Mouse (Mus musculus) kidney, postnatal 14 days (tissue): Measurements from ENCODE around the gene Aipl1.

Experiments used
- DNase-seq: peaks from one replicate; pipeline ENCODE4 v3.0.0; 2022; ENCODE audit warnings: mixed read lengths

The Aipl1 gene

GRCm38 (mm10) chr11:72037409-72037808 is at the start of gene Aipl1:
Aipl1 (minus strand) TSS chr11:72037509.
- DNase-seq = no peak

- DNase-seq = no peak
Observed at GRCm38 (mm10) chr11:72086251-72087046, 49.1 kb upstream of the Aipl1 start.

- no peak for DNase-seq
Observed at GRCm38 (mm10) chr11:72084337-72084736, 47.0 kb upstream of the Aipl1 start.

- DNase-seq = no peak
Observed at GRCm38 (mm10) chr11:72082601-72083000, 45.3 kb upstream of the Aipl1 start.

- no peak for DNase-seq
Observed at GRCm38 (mm10) chr11:72080461-72080860, 43.2 kb upstream of the Aipl1 start.

- no peak for DNase-seq
Observed at GRCm38 (mm10) chr11:72078647-72079046, 41.3 kb upstream of the Aipl1 start.

GRCm38 (mm10) chr11:72078056-72078455 is 40.7 kb upstream of the Aipl1 start:
- peak; percentile 11 for DNase-seq

- no peak for DNase-seq
Observed at GRCm38 (mm10) chr11:72074230-72074629, 36.9 kb upstream of the Aipl1 start.

- no peak for DNase-seq
Observed at GRCm38 (mm10) chr11:72072331-72072905, 35.1 kb upstream of the Aipl1 start.

- DNase-seq = no peak
Observed at GRCm38 (mm10) chr11:72070733-72071132, 33.4 kb upstream of the Aipl1 start.

GRCm38 (mm10) chr11:72068026-72068425 is 30.7 kb upstream of the Aipl1 start:
- DNase-seq = no peak

GRCm38 (mm10) chr11:72067326-72067725 is 30.0 kb upstream of the Aipl1 start:
- DNase-seq = no peak

GRCm38 (mm10) chr11:72066330-72066729 is 29.0 kb upstream of the Aipl1 start:
- DNase-seq = peak; percentile 59

GRCm38 (mm10) chr11:72065103-72065502 is 27.8 kb upstream of the Aipl1 start:
- DNase-seq = peak; percentile 40

- DNase-seq = no peak
Observed at GRCm38 (mm10) chr11:72064414-72064813, 27.1 kb upstream of the Aipl1 start.

GRCm38 (mm10) chr11:72061093-72061620 is 23.8 kb upstream of the Aipl1 start:
- DNase-seq = no peak

GRCm38 (mm10) chr11:72060416-72060815 is 23.1 kb upstream of the Aipl1 start:
- no peak for DNase-seq

GRCm38 (mm10) chr11:72057166-72057565 is 19.9 kb upstream of the Aipl1 start:
- no peak for DNase-seq

- DNase-seq = no peak
Observed at GRCm38 (mm10) chr11:72055176-72055575, 17.9 kb upstream of the Aipl1 start.

GRCm38 (mm10) chr11:72052636-72053035 is 15.3 kb upstream of the Aipl1 start:
- DNase-seq = peak; percentile 75

- no peak for DNase-seq
Observed at GRCm38 (mm10) chr11:72052221-72052620, 14.9 kb upstream of the Aipl1 start.

GRCm38 (mm10) chr11:72050895-72051858 is 13.9 kb upstream of the Aipl1 start:
- peak; percentile 52 for DNase-seq
